Mouse (Mus musculus) hindbrain, embryonic 13.5 days (tissue): ENCODE measurements at regions not wholly inside any gene's neighbourhood (a gene's known extent, or its start where the extent isn't known, plus 50 kb on each side); places are given as distances from the start of the nearest gene placed in this dataset.

Experiments used
- ATAC-seq: fragments of 200-750 bp; cut with Nextera tagmentation; 2 replicates; pipeline ENCODE4 v1.8.0; 2017; ENCODE audit warnings: moderate TSS enrichment; ENCODE audit not compliant: low FRiP score
- H3K27ac ChIP-seq: fragments of 300-500 bp; sonication (generic); 2 replicates; pipeline ENCODE4 v1.5.1; 2015; ENCODE audit warnings: inconsistent platforms, mild to moderate bottlenecking, moderate library complexity
- H3K27me3 ChIP-seq: fragments of 300-500 bp; sonication (generic); 2 replicates; pipeline ENCODE4 v1.6.1; 2015; ENCODE audit warnings: mild to moderate bottlenecking, inconsistent platforms
- H3K36me3 ChIP-seq: fragments of 300-500 bp; sonication (generic); 2 replicates; pipeline ENCODE4 v1.6.1; 2015; ENCODE audit warnings: mild to moderate bottlenecking, inconsistent platforms
- H3K4me1 ChIP-seq: fragments of 300-500 bp; sonication (generic); replicated peaks from 2 replicates; pipeline ENCODE4 v1.6.1; 2015; ENCODE audit warnings: inconsistent platforms
- H3K4me2 ChIP-seq: fragments of 300-500 bp; sonication (generic); 2 replicates; pipeline ENCODE4 v1.6.1; 2015; ENCODE audit warnings: inconsistent platforms, mild to moderate bottlenecking, moderate library complexity
- H3K4me3 ChIP-seq: fragments of 300-500 bp; sonication (generic); 2 replicates; pipeline ENCODE4 v1.5.1; 2015; ENCODE audit warnings: mild to moderate bottlenecking, inconsistent platforms
- H3K9ac ChIP-seq: fragments of 300-500 bp; sonication (generic); 2 replicates; pipeline ENCODE4 v1.6.1; 2015; ENCODE audit warnings: mild to moderate bottlenecking, inconsistent platforms
- H3K9me3 ChIP-seq: fragments of 300-500 bp; sonication (generic); 2 replicates; pipeline ENCODE4 v1.6.1; 2016; ENCODE audit warnings: inconsistent platforms
- WGBS: fragments of 180-500 bp; shearing (Covaris S2); methylation state at CpG from one replicate; pipeline ENCODE4 v1.1.7; 2015; 5-methylcytosine and 5-hydroxymethylcytosine counted together

GRCm38 (mm10) chr11:113049593-113049992, 267.6 kb downstream of the Sox9 start:
- Histone ChIP-seq H3K9ac (no peak overlapping the region), H3K9me3 (no peaks in the 10 kb centered on the region), H3K36me3 (0 out of 2 replicates have a peak, but pooled peaks cover 1% of the 10 kb centered on the region), H3K4me3 (no peak overlapping the region), H3K4me2 (no peak overlapping the region), H3K27ac (no peak overlapping the region), H3K4me1 (peaks cover 52% of the 10 kb centered on the region), H3K27me3 (no peaks in the 10 kb centered on the region)
- no peak for ATAC-seq
- WGBS: 58% methylated on average over 8 of the region's 8 CpGs

GRCm38 (mm10) chr11:113052536-113052935, 270.5 kb downstream of the Sox9 start:
- H3K27ac ChIP-seq: no peak overlapping the region
- peaks cover 41% of the 10 kb centered on the region for H3K4me1 ChIP-seq
- no peaks in the 10 kb centered on the region for H3K27me3 ChIP-seq
- H3K4me2 ChIP-seq: no peak overlapping the region
- no peak overlapping the region for H3K9ac ChIP-seq
- H3K9me3 ChIP-seq: no peaks in the 10 kb centered on the region
- no peak for ATAC-seq
- H3K4me3 ChIP-seq: no peak overlapping the region
- H3K36me3 ChIP-seq: no peaks in the 10 kb centered on the region
- WGBS: 98% methylated on average over 11 of the region's 11 CpGs

- Histone ChIP-seq H3K36me3 (no peaks in the 10 kb centered on the region), H3K27me3 (no peaks in the 10 kb centered on the region), H3K4me2 (no peak overlapping the region), H3K4me1 (peaks cover 27% of the 10 kb centered on the region), H3K27ac (peak overlapping the region; percentile 85), H3K4me3 (no peak overlapping the region), H3K9me3 (no peaks in the 10 kb centered on the region), H3K9ac (0 out of 2 replicates have a peak overlapping the region, but pooled peaks have one; percentile 35)
- WGBS: 69% methylated on average over 12 of the region's 12 CpGs
- peak; percentile 34; the same call in 1 of the 2 replicates for ATAC-seq
These were observed 274.1 kb downstream of the Sox9 start for GRCm38 (mm10) chr11:113056042-113056632.

- H3K4me1 ChIP-seq: peaks cover 29% of the 10 kb centered on the region
- 0 out of 2 replicates have a peak overlapping the region, but pooled peaks have one; percentile 35 for H3K9ac ChIP-seq
- H3K27ac ChIP-seq: peak overlapping the region; percentile 85
- H3K4me2 ChIP-seq: no peak overlapping the region
- no peaks in the 10 kb centered on the region for H3K9me3 ChIP-seq
- WGBS: 6% methylated on average over 5 of the region's 5 CpGs
- H3K36me3 ChIP-seq: no peaks in the 10 kb centered on the region
- peak; percentile 73 for ATAC-seq
- no peak overlapping the region for H3K4me3 ChIP-seq
- H3K27me3 ChIP-seq: no peaks in the 10 kb centered on the region
These were observed 274.8 kb downstream of the Sox9 start for GRCm38 (mm10) chr11:113056824-113057223.

- H3K4me2 ChIP-seq: no peak overlapping the region
- no peaks in the 10 kb centered on the region for H3K27me3 ChIP-seq
- peaks cover 16% of the 10 kb centered on the region for H3K4me1 ChIP-seq
- H3K4me3 ChIP-seq: no peak overlapping the region
- no peak overlapping the region for H3K9ac ChIP-seq
- 89% methylated on average over 4 of the region's 4 CpGs for WGBS
- H3K27ac ChIP-seq: no peak overlapping the region
- ATAC-seq: 0 out of 2 replicates have a peak, but pooled peaks have one; percentile 10
- H3K36me3 ChIP-seq: no peaks in the 10 kb centered on the region
- H3K9me3 ChIP-seq: no peaks in the 10 kb centered on the region
These were observed 288.3 kb downstream of the Sox9 start for GRCm38 (mm10) chr11:113070365-113070764.

- no peak for ATAC-seq
- H3K27me3 ChIP-seq: no peaks in the 10 kb centered on the region
- peak overlapping the region; percentile 49 for H3K27ac ChIP-seq
- H3K4me2 ChIP-seq: no peak overlapping the region
- H3K4me1 ChIP-seq: peaks cover 9% of the 10 kb centered on the region
- 43% methylated on average over 10 of the region's 10 CpGs for WGBS
- no peak overlapping the region for H3K4me3 ChIP-seq
- 0 out of 2 replicates have a peak overlapping the region, but pooled peaks have one; percentile 5 for H3K9ac ChIP-seq
- no peaks in the 10 kb centered on the region for H3K36me3 ChIP-seq
- H3K9me3 ChIP-seq: no peaks in the 10 kb centered on the region
These were observed 289.9 kb downstream of the Sox9 start for GRCm38 (mm10) chr11:113071942-113072341.

GRCm38 (mm10) chr11:113074328-113074727, 292.3 kb downstream of the Sox9 start:
- no peak overlapping the region for H3K27ac ChIP-seq
- ATAC-seq: no peak
- no peak overlapping the region for H3K9ac ChIP-seq
- no peaks in the 10 kb centered on the region for H3K9me3 ChIP-seq
- no peak overlapping the region for H3K4me3 ChIP-seq
- WGBS: 92% methylated on average over 9 of the region's 9 CpGs
- H3K27me3 ChIP-seq: no peaks in the 10 kb centered on the region
- no peaks in the 10 kb centered on the region for H3K36me3 ChIP-seq
- H3K4me2 ChIP-seq: no peak overlapping the region
- peaks cover 11% of the 10 kb centered on the region for H3K4me1 ChIP-seq

- WGBS: 96% methylated on average over 4 of the region's 4 CpGs
- ATAC-seq: no peak
These were observed 294.3 kb downstream of the Sox9 start for GRCm38 (mm10) chr11:113076371-113076770.

GRCm38 (mm10) chr11:113080311-113080710, 298.3 kb downstream of the Sox9 start:
- Histone ChIP-seq H3K9me3 (no peaks in the 10 kb centered on the region), H3K9ac (no peak overlapping the region), H3K27me3 (no peaks in the 10 kb centered on the region), H3K36me3 (no peaks in the 10 kb centered on the region), H3K4me3 (no peak overlapping the region), H3K4me2 (no peak overlapping the region), H3K27ac (no peak overlapping the region), H3K4me1 (peaks cover 6% of the 10 kb centered on the region; the same call in 1 of the 2 replicates)
- no peak for ATAC-seq
- WGBS: 100% methylated on average over 2 of the region's 2 CpGs

More at GRCm38 (mm10) chr11:113076371-113076770, 294.3 kb downstream of the Sox9 start:
- no peak overlapping the region for H3K27ac ChIP-seq
- no peaks in the 10 kb centered on the region for H3K9me3 ChIP-seq
- no peaks in the 10 kb centered on the region for H3K27me3 ChIP-seq
- H3K4me2 ChIP-seq: no peak overlapping the region
- H3K4me1 ChIP-seq: peaks cover 13% of the 10 kb centered on the region
- no peaks in the 10 kb centered on the region for H3K36me3 ChIP-seq
- H3K4me3 ChIP-seq: no peak overlapping the region
- H3K9ac ChIP-seq: no peak overlapping the region

- H3K9ac ChIP-seq: no peak overlapping the region
- H3K36me3 ChIP-seq: no peaks in the 10 kb centered on the region
- no peak overlapping the region for H3K4me3 ChIP-seq
- 85% methylated on average over 6 of the region's 6 CpGs for WGBS
- no peak overlapping the region for H3K4me2 ChIP-seq
- no peaks in the 10 kb centered on the region for H3K9me3 ChIP-seq
- H3K27ac ChIP-seq: no peak overlapping the region
- no peaks in the 10 kb centered on the region for H3K27me3 ChIP-seq
- H3K4me1 ChIP-seq: peaks cover 10% of the 10 kb centered on the region
- no peak for ATAC-seq
These were observed 302.4 kb downstream of the Sox9 start for GRCm38 (mm10) chr11:113084442-113084841.

GRCm38 (mm10) chr11:113085556-113085955, 303.5 kb downstream of the Sox9 start:
- no peaks in the 10 kb centered on the region for H3K27me3 ChIP-seq
- 82% methylated on average over 9 of the region's 9 CpGs for WGBS
- ATAC-seq: no peak

GRCm38 (mm10) chr11:113087084-113087483, 305.1 kb downstream of the Sox9 start:
- no peak for ATAC-seq
- 66% methylated on average over 9 of the region's 9 CpGs for WGBS
- no peaks in the 10 kb centered on the region for H3K9me3 ChIP-seq
- H3K27ac ChIP-seq: no peak overlapping the region
- peaks cover 10% of the 10 kb centered on the region for H3K4me1 ChIP-seq
- H3K4me2 ChIP-seq: no peak overlapping the region
- H3K27me3 ChIP-seq: no peaks in the 10 kb centered on the region
- no peak overlapping the region for H3K4me3 ChIP-seq
- no peaks in the 10 kb centered on the region for H3K36me3 ChIP-seq
- no peak overlapping the region for H3K9ac ChIP-seq

More at GRCm38 (mm10) chr11:113085556-113085955, 303.5 kb downstream of the Sox9 start:
- Histone ChIP-seq H3K9me3 (no peaks in the 10 kb centered on the region), H3K27ac (no peak overlapping the region), H3K4me1 (peaks cover 10% of the 10 kb centered on the region), H3K36me3 (no peaks in the 10 kb centered on the region), H3K4me2 (no peak overlapping the region), H3K4me3 (no peak overlapping the region), H3K9ac (no peak overlapping the region)
